Mouse (Mus musculus) brain, adult 10 weeks (tissue): ENCODE results near the gene Sh2b2. TPM values are rescaled to one million over a fixed set of nuclear protein-coding genes. Genes with fewer than 3 reads are reported as not detected.

Source experiments
- polyA plus RNA-seq: library from polyadenylated mRNA; stranded (reverse); fragments of 350-450 nt; fragmentation: Illumina TruSeq; extraction: RNeasy Lipid Tissue Mini Kit (QIAGEN cat#74804); gene quantifications from one replicate; pipeline ENCODE4 v1.2.3, GENCODE M21; 2015; ENCODE audit warnings: low read depth, low replicate concordance

Gene Sh2b2
- polyA plus RNA-seq = 4.5 TPM

GRCm38 (mm10) chr5:136246452-136246838, at the start of gene Sh2b2:
Sh2b2 (minus strand) TSS chr5:136246556.

GRCm38 (mm10) chr5:136198474-136199391, 47.6 kb downstream of the Sh2b2 start, which contains the start of gene Prkrip1:
Prkrip1 (minus strand) TSS chr5:136198963.

GRCm38 (mm10) chr5:136170512-136171362, 75.6 kb downstream of the Sh2b2 start, which contains the start of gene Orai2:
Orai2 (minus strand) TSS chr5:136170713.

Other genes with a start within 250 kb of the Sh2b2 start
- not detected for gene Upk3b, start 208.1 kb downstream of the Sh2b2 start, polyA plus RNA-seq
- not detected for gene Upk3bl, start 192.1 kb downstream of the Sh2b2 start, polyA plus RNA-seq
- gene Rasa4, start 162.6 kb downstream of the Sh2b2 start, polyA plus RNA-seq = 6.5 TPM
- 116 TPM for gene Polr2j, start 129.9 kb downstream of the Sh2b2 start, polyA plus RNA-seq
- 12.1 TPM for gene Lrwd1, start 110.5 kb downstream of the Sh2b2 start, polyA plus RNA-seq
- gene Alkbh4, start 110.4 kb downstream of the Sh2b2 start, polyA plus RNA-seq = 9.0 TPM
- 45.8 TPM for gene Orai2, start 75.8 kb downstream of the Sh2b2 start, polyA plus RNA-seq
- 44.8 TPM for gene Prkrip1, start 47.6 kb downstream of the Sh2b2 start, polyA plus RNA-seq